Mouse (Mus musculus) thymus, adult 18-20 months (tissue): ENCODE results near the gene Ryr1.
A peak's percentile ranks its signal among the peaks of the same experiment; 100 is the strongest.
"Not testable (repeated sequence)": the region's sequence is repeated elsewhere in the genome, so short reads cannot be mapped to it uniquely, and the experiment has no call there.

Source experiments
- DNase-seq, 2 experiments: peaks; one replicate each; pipeline ENCODE4 v3.0.0; 2022; ENCODE audit warnings: mixed read lengths in 2 of 2

Gene Ryr1

DNA sequence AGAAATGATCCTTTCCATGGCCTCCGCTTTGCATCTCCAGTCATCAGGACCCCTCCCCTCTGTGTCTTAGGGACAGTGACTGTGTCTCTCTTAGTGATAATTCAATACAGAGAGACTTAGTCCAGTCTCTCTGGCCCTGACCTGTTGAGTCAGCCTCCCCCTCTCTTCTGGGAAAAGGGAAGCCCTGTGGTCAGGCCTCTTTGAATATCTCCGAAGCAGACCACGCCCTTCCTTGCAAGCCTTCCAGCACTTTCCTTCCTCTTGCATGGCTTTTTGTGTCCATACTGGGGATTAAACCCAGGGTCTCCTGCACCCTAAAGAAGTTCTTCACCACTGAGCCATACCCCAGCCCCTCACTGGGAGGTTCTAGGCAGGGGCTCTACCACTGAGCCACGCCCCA lies 19.0 kb upstream of the Ryr1 start:
- DNase-seq = no peak

DNA sequence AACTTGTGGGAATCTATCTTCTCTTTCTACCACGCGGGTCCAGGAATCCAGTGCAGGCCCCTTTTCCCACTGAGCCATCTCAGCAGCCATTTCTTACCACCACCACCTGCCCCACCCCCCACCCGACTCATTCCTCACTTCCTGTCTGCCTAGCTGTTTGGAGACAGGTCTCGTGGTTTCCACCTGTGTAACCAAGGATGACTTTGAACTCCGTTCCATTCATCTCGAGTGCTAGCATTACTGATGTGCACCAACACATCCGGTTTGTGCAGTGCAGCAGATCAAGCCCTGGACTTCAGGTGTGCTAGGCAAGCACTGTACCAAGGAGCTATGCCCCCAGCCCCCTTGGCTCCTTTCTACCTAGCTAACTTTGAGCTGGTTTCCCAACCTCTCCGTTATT lies 16.4 kb upstream of the Ryr1 start:
- peak; percentile 46 to 76 for DNase-seq

DNA sequence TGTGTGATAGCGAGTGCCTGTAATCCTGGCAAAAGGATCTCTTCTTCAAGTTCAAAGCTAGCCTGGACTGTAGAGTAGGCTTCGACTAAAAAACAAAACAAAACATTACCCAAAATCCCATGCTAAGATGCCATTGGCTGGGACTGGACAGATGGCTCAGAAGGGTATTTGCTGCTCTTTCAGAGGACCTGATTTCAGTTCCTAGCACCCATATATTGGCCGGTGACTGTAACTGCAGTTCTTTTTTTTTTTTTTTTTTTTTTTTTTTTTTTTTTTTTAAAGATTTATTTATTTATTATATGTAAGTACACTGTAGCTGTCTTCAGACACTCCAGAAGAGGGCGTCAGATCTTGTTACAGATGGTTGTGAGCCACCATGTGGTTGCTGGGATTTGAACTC lies 14.3 kb upstream of the Ryr1 start:
- not testable (repeated sequence) for DNase-seq

DNA sequence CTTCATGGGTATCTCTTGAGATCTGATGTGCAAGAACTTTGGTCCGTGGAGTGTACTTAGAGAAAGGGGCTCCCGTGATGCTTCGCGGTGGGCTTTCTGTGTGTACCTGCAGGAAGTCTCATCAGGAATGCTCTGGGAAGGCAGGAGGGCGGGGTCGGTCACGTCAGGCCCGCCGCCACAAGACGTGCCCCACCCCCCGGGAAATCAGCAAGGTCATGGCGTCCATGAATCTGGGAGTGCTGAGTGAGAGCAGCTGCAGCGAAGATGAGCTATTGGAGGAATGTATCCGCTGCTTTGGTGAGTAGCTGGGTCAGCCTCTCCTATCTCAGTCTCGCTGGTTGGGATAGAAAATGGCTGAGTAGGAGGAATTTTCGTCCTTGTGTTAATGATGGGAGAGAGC lies 12.4 kb upstream of the Ryr1 start:
- DNase-seq = no peak

DNA sequence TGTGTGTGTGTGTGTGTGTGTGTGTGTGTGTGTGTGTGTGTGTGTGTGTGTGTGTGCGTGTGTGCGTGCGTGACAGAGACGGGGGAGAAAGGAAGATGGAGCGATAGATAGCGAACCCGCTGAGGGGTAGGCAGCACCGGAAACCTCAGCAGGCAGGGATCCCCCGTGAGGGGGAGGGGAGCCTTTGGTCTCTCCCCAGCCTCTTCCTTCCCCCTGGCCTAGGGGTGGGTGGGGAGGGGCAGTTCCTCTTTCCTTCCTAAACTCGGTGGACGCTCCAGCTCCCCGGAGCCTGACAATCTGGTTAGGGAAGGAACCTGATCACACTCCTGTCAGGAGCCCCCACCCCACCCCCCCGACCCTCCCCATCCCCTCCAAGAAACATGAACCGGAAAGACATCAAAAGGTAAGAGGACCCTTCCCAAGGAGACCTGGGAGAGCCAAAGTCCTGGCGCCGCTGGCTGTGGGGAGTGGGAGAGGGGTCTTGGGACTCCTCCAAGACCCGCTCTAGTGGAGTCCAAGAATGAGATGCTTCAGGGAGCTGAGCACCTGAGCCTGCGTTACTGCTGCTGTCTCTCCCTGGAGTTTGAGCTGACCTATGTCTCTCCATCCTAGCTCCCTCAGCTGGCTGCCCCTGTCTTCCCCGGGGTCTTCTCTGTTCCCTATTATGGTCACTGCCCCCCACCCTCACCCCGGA lies 9.9 kb upstream of the Ryr1 start, which contains the start of gene Rasgrp4:
Gene Rasgrp4 (plus strand): TSS at position 159 of the 694 bp plus-strand sequence.
- peak; percentile 80 to 88 for DNase-seq

DNA sequence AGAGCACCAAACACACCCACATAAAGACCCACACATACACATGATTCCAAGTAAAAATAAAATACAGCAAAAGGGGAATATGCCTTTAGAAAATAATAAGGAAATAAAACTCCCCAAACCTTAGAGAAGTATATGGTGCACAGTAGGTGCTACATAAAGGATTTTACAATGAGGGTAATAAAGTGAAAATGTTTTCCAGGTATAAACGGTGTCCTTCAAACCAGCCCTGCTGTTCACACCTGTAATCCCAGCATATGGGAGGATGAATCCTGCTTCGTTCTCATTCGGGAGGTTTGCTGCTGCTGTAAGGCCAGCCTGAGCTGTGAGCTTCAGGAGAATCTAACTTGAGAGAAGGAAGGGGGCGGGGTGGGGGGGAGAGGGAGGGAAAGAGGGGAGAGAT lies 9.3 kb upstream of the Ryr1 start:
- DNase-seq = no peak

DNA sequence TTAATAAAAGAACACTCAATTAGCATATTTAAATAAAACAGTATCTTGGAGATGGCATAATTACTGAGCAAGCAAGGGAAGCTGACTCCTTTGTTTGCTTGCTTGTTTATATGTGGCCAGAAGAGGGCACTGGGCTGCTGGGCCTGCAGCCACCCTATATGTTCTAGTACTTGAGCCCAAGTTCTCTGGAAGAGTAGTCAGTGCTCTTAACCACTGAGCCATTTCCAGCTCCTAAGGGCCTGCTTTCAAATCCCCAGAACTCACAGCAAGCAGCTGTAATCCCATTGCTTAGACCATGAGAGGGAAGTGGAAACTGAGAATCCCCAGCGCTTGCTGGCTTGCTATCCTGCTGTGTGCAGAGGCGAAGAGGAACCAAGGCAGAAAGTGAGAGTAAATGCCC lies 3.7 kb upstream of the Ryr1 start:
- no peak for DNase-seq

DNA sequence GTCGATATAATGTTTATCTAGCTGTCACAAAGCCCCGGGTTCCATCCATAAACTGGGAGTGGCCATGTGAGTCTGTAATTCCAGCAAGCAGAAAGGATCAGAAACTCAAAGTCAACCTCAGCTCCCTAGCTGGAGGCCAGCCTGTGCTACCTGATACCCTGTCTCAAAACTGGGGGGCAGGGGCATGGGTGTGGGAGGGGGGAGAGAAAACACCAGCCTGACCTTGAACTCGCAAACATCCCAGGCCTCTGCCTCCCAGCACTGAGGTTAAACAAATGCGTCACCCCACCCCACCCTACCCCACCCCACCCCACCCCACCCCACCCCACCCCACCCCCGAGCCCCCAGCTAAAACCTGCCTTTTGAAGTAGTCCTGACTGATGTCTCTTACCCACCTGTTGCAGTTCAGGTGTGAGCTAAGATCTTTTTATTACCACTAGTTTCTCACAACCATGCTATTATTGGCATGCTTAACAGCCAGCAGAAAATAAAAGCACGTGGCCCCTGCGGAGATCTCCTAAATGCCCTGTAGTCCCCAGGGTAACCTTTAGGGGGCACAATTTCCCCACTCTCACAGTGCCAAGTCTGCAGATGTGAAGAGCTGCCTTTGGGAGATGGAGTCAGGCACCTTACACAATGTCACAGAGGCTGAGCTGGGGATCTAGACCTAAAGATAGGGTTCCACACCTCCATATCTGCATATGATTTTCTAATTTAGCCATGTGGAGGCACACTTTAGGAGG lies 1.4 kb upstream of the Ryr1 start:
- DNase-seq = peak; percentile 49 to 68

DNA sequence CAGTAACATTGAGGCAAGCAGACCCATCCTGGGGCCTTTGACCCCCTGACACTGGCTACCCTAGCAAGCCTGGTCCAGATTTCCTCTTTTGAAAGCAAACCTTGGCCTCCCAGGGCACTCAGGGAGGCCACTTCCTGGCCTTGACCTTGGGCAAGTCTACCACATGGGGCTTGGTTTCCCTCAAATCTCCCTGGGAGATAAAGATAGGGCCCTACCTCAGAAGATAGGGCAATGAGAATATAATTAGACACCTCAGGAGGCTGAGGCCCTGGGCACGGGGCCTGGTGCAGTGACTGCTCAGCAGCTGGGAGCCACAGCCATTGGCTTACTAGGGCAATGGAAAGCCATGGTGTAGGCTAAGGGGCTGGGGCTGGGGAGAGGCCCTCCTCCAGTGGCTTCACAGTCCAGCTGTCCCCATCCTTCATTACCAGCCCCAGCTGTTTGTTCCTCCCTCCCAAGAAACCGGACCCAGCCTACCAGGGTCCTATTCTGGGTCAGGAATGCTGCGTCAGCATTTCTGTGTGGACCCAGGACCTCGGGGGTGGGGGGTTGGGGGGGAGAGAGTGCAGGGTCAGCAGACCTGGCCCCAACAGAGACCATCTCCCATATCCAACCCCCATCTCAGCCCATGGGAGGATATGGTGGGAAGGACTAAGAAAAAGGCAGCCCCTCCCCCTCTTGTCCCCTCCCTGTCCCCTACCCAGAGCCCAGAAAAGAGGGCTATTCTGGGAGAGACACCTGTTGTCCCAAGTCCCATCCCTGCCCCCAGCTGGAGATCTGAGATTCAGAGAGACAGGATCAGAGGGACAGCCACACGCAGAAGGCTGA lies 1.2 kb downstream of the Ryr1 start:
- no peak for DNase-seq

DNA sequence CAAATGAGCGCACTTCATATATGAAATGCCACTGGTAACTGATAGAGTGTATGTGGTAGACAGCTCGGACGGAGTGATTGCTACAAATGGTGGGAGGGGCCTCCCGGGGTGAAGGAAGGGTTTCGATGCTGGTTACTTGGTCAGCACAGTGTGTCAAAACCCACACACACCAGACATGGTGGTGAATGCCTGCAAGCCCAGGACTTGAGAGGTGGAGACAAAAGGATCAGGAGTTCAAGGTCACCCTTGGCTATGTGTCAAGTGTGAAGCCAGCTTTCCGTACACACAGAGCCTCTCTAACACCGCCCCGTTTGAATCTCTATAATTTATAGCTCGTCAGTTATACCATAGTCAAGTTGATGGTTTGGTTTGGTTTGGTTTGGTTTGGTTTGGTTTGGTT lies 2.2 kb downstream of the Ryr1 start:
- DNase-seq = no peak

DNA sequence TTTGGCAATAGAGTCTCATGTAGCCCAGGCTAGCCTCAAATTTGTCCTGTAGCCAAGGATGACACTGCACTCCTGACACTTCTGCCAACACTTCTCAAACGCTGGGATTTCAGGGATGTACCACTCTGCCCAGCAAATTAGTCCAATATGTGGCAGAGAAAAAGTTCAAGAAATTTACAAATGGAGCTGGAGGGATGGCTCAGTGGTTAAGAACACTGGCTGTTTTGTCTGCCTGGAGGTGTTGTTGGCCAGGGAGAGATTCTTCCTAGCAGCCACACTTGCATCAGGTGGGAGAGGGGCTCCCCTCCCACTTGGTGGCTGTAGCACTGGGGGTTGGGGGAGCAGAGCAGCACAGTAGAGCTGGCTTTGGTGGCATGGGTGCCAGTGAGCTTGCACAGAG lies 5.5 kb downstream of the Ryr1 start:
- DNase-seq = no peak

DNA sequence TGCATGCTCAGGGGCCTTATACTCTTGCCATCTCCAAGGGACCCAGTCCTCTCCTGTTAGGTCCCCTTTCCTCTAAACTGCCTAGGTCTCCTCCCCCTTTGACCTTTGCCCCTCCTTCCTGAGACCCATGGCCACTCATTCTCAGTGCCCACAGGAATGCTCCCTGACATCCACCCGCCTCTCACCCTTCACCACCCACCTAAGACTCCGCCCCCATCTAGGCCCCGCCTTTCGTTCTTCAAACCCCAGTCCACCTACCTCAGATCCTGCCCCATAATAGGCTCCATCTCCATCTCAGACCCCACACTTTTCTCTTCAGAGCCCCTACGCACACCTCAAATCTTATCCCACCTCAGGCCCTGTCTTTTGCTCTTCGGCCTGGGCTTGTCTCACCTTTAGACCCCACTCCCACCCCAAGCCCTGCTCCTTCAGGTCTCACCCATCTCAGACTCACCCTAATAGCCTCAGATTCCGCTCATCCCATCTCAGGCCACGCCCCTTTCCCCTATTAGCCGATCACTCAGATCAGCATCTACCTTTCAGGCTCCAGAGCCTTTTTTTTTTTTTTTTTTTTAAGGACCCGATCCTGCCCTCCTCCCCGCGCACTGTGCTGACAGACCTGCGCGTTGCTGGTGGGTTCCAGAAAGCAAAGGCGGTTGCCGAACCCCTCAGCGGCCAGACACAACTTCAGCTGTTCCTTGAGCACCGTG lies 6.7 kb downstream of the Ryr1 start:
- no peak for DNase-seq

DNA sequence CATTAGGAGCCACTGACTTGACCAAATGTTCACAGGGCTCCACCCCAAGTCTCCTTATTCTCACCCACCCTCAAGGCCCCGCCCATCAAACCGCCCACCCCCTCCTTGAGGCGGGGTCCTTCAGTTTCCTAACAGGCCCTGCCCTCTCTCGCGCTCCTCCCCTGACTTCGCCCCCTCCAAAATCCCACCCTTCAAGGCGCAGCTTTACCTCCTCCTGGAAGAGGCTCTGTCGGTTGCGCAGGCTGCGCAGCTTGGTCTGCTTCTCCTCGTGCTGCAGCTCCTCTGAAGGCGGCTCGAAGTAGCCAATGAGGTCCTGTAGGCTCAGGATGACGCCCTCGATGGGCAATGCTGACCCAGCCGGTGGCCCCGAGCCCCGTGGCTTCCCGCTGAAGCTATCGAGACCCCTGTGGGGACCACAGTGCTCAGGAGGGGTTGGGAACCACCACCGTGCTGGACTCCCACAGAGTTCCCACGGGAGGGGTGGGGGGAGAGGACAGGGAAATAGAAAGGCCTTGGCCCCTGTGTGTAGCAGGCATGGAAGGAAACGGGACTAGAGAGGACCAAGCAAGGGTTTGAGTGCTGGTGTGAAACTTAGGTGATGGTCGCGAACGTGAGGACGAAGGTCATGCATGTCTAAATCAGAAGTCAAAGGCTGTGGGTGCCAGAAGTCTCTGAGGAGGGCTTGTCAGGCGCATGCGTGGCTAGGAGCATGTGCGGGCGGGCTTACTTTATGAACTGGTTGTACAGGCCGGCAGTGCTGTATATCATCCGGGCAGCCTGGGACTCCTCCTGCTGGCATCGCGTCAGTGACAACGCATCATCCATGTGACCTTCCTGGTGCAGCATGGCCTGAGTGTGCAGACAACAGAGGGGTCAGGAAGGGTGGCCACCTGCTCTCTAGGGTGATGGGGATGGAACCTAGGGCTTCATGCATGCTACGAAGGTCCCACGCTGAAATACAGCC lies 15.7 kb downstream of the Ryr1 start:
- DNase-seq = peak in 1 of 2 experiments; percentile 25

DNA sequence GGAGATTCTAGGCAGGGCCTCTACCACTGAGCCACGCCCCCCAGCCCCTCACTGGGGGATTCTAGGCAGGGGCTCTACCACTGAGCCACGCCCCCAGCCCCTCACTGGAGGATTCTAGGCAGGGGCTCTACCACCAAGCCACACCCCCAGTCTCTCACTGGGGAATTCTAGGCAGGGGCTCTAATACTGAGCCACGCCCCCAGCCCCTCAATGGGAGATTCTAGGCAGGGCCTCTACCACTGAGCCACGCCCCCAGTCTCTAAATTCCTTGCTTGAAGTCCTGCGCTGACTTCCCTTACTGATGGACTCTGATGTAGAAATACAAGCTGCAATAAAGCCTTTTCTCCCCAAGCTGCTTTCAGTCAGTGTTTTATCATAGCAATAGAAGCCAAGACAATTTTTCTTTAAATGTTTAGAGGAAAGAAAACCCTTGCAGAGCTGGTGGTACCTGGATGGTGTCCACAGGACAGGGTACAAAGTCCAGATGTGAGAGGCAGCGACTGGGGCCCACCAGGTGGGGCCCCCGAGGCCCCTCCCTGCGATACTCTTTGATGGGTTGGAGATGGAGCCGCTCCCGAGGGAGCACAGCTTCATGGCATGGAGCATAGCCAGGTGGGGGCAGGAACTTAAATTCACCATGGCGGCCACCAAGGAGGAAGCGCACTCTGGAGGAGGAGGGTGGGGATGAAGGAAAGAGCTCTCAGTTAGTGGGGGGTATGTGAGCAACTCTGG lies 23.5 kb downstream of the Ryr1 start:
- DNase-seq = no peak

DNA sequence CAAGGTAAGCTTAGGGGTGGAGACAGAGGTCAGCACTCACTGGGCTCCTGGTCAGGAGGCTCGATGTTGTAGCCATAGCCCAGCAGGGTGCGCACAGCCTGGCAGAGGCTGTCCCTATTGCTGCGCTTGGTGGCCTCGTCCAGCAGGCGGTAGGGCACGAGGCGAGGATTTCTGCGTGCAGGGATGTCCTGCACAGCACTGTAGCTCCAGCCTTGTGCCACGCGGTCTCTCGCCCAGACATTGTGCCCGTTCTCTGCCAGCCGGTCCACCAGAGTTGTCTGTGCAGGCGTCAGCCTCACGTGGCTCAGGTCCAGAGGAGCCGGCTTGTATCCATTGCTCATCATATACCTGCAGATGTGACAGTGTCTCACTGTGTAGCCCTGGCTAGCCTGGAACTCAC lies 27.8 kb downstream of the Ryr1 start:
- no peak for DNase-seq

DNA sequence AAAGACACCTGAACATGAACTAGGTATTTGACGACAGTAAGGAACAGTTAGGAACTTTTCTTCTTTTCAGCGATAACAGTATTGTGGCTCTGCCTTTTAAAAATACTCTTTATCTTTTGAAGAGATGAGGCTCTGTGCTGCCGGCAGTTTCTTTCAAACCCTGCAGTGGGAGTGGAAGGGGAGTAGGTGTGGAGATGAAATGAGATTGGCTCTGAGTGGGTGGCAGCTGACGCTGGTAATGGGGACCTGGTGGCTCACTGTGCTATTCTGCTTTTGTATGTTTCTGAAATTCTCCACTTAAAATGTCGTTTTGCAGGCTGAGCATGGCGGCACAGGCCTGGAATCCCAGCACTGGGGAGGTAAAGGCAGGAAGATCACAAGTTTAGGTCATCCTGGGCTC lies 36.2 kb downstream of the Ryr1 start:
- no peak for DNase-seq

DNA sequence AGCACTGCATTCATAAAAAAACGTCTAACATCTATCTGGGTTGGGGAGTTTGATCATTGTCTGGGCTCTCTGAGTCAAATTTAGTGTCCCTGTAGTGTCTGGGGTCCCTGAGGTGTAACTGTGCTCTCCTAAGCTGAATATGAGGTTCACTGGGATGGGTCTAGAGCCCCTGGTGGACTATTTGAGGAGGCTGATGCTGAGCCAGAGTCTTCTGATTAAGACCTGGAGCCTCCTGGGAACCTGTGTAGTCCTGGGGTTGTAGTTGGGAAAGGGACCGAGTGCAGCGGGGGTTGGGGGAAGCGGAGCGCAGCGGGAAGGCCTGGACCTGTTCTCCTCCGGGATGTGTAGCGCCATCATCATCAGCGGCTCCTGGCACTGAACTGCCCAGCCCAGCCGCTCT lies 38.1 kb downstream of the Ryr1 start:
- DNase-seq = no peak

DNA sequence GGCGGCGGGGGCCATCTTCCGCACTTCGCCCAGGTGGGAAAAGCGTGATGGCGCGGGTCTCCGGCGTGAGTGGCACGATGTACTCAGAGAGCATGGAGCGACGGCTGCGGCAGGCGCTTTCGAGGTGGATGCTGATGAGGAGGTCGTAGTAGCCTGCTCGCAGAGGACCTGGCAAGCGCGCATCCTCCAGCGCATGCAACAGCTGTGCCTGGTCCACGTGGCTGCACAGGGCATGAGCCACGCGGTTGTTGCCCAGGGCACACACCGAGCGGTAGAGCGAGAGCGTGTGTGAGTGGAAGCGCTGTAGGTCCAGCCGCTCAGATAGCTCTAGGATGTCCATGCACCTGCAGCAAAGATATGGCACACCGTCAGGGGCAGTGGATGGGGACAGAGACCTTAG lies 39.0 kb downstream of the Ryr1 start:
- DNase-seq = no peak

DNA sequence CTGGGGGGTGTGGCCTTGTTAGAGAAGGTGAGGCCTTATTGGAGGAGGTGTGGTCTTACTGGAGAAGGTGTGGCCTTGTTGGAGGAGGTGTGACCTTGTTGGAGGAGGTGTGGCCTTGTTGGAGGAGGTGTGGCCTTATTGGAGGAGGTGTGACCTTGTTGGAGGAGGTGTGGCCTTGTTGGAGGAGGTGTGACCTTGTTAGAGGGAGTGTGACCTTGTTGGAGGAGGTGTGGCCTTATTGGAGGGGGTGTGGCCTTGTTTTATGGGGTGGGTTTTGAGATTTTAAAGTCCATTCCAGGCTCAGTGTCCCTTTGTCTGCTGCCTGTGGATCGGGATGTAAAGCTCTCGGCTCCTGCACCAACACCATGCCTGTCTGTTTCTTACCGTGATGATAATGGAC lies 40.6 kb downstream of the Ryr1 start:
- no peak for DNase-seq

DNA sequence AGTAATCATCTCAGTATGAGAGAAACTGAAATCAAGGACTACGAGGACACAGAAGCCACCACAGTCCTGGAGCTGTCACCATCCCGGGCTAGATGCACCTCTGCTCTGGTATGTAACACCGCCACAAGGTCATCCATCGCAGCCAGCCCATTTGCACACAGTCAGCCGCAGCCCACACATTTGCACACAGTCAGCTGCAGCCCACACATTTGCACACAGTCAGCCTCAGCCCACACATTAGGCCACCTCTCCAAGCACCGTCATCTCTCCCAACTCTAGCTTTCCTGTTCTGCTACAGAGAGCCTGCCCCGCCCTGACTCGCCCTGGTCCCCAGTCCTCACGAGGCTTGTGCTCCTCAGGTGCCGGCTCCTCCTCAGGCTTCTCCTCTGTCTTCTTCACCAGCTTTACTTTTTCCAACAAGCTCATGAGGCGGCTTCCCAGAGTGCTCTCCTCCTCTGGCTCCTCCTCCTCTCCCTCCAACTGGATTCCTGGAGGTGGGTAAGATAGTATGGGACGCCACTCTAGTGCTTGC lies 45.5 kb downstream of the Ryr1 start:
- no peak for DNase-seq

DNA sequence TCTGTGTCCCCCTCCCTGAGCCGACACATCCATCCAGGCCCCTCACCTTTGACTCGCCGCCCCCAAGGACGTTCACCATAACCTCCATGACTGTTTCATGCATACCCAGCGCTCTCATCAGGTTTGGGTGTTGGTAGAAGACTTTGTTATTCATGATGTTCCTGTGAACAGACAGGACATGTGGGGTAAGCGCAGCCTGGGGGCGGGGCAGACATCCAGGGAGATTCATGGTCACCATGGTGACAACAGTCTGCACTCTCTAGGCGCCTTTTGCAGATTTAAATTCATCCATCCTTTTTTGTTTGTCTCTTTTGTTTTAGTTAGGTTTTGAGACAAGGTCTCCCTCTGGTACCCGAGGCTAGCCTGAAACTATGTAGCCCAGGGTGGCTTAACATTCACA lies 48.0 kb downstream of the Ryr1 start:
- no peak for DNase-seq
